Mouse (Mus musculus): ENCODE results near the gene Rxfp2. TPM values are rescaled to one million over a fixed set of nuclear protein-coding genes. Genes with fewer than 3 reads are reported as not detected.

Gene Rxfp2
- total RNA-seq, 2 experiments from 2014 or later, result not detected

DNA sequence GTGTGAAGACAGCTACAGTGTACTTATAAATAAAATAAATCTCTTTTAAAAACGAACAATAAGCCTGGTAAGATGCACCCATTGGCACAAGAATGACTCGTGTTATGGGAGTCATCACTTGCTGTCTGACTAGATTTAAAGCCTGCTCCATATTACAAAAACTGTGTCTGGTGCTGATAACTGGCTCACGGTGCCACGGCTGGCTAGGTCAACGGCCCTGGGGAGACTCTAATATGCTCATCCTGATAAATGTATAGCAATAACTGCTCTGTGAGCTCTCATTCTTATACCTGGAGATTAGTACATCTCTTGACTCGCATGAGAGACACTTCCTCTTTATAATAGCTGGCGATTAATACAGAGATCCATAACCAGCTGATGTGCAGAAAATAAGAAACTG is 87.9 kb downstream of the Rxfp2 start:
- intact Hi-C loops (cut with DNase I), result no loop called here
- DNase-seq, result no peak

DNA sequence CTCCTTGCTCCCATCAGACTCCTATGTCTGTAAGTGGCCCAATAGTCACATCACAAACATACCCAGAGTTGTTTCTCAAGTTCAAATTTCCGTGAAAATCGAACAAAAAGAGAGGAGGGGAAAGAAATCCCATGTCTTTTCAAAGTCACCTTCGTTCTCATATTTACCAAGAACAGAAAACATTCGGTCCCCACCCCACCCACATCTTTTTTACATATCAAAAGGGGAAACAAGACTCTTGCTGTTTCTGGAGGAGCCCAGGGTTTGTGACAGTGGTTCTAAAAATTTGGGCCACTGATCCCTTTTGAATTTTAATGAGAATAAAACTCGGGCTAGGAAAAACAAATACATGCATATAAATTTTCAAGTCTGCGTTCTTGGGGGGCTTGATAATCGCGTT is 92.8 kb downstream of the Rxfp2 start:
- no peak for DNase-seq
- intact Hi-C loops (cut with DNase I), result no loop called here

DNA sequence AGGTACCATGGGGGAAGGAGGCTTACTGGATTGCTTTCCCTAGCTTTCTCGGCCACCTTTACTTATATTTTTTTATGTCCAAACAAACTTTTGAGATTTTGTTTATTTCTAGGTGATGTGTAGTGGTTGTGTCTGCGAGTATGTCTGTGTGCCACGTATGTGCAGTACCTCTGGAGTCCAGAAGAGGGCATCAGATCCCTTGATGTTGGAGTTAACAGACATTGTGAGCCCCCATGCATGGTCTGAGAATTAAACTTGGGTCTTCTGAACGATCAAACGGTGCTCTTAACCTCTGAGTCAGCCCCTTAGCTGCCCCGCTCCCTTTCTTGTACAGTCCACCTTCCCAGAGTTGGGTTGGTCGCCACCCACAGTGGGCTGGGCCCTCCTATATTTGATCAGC is 95.5 kb downstream of the Rxfp2 start:
- intact Hi-C loops (cut with DNase I), result loop anchor here (2.0 kb wide), 1 partner anchor 43 kb away; no protein-coding TSS in a partner anchor

DNA sequence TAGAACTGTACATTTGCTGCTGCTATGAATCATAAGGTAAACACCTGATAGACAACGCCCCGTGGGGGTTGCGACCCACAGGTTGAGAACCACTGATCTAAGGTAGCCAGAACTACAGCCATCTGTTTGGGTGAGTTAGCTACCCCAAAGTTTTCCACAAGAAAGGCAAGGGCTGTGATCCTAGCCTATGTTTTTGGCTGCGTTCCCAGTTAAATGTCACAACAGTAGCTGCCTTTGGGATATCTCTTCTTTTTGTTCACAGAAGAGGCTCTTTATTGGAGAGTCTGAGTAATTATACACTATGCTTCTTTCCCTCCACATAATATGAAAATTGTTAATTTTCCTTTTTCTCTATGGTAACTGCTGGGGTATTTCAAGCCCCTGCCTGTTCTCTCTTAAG is 96.3 kb downstream of the Rxfp2 start:
- DNase-seq, result no peak
- intact Hi-C loops (cut with DNase I), result loop anchor here (2.0 kb wide), 1 partner anchor 42 kb away; no protein-coding TSS in a partner anchor

More for the DNA sequence above, 95.5 kb downstream of the Rxfp2 start:
- peak in 1 of 2 experiments; percentile 39 for DNase-seq

DNA sequence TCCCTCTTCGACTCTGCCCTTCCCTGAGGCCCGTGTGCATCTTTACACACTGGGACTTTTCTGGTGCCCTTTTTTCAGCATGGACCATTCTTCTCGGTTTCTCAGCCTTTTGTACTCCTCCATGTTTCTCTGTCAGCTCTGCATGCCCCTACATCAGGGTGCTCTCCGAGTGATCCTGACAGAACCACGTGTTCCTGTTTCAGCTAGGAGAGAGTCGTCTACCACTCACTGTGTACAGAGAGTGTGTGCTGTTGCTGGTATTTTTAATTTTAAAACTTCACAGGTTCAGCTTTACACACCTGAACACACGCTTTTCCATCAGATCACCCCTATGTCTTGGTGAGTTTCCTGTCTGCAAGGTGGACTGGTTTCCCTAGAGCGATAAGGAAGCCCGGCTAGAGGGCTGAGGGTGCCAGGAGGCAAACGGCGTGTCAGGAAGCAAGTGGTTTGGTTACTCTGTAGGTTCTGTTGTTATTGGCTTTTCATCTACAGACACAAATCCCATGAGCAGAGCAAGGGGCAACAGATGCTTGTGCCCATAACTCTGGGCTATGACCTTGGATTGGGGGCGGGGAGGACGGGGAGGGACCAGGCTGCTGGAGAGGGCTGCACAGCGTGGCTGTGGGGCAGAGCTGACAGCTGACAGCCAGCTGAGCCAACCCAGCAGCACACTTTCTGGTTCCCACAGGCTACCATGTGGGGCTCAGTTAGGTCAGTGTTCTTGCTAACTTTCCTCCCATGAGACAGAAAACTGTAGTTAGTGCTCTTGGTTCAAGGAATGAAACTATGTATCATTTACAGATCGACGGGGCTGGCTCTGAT is 97.0 kb downstream of the Rxfp2 start:
- peak; percentile 10 to 31 for DNase-seq

DNA sequence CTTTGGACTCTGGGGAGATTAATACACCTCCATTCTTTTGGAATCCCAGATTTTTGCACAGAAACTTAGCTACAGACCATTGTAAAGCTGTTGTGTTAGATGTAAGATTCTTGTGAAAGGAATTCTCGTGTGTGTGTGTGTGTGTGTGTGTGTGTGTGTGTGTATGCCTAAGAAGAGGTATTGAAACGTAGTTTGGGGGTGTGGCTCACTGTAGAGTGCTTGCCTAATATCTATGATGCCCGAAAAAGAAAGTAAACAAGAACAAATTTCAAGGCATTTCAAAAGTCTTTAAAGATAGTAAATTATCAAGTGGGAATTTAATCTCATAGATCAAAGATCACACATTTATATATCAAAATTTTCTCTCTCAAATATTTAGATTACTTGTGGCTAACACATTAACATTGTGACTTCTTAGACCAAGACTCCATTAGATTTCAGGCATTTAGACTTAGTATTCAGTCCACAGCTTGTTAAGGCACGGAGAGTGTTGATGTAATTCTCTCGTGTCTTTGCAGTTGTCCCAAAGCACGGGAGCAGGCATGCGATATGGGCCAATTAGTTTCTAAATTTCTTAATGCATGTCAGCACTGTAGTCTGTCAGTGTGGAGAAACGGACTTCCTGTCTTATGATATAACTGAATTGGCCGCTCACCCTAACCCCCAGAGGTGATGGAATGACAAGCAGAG is 97.9 kb downstream of the Rxfp2 start:
- no peak for DNase-seq
- intact Hi-C loops (cut with DNase I), result no loop called here

More for the DNA sequence above, 97.0 kb downstream of the Rxfp2 start:
- intact Hi-C loops (cut with DNase I), result loop anchor here (2.0 kb wide), 1 partner anchor 41 kb away; no protein-coding TSS in a partner anchor

DNA sequence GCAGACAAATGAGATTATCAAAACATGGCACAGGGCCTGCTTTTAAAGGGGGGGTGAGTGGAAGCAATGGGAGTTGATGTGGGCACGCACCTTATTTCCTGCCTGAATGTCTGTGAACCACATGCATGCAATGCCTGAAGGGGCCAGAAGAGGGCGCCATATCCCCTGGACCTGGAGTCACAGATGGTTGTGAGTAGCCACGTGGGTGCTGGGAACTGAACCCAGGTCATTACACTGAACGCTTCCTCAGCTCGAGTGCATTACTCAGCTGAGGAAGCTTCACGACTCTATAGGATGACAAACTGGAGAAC is 98.4 kb downstream of the Rxfp2 start:
- intact Hi-C loops (cut with DNase I), result no loop called here
- no peak for DNase-seq

DNA sequence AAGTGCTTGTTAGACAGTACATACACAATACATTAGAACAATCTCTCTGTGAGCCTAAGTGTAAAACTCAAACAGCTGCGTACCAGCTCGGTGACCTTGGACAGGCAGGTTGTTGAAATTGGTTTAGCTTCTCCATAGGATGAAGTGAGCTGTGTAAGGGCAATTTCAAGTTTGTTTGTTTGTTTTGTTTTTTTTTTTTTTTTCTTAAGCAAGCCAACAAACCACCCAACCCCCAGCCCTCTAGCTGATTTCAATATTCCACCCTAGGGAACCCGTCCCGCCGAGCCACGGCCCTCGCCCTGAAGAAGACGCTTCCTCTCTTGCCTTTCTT is 99.6 kb downstream of the Rxfp2 start:
- intact Hi-C loops (cut with DNase I), result no loop called here
- no peak for DNase-seq

DNA sequence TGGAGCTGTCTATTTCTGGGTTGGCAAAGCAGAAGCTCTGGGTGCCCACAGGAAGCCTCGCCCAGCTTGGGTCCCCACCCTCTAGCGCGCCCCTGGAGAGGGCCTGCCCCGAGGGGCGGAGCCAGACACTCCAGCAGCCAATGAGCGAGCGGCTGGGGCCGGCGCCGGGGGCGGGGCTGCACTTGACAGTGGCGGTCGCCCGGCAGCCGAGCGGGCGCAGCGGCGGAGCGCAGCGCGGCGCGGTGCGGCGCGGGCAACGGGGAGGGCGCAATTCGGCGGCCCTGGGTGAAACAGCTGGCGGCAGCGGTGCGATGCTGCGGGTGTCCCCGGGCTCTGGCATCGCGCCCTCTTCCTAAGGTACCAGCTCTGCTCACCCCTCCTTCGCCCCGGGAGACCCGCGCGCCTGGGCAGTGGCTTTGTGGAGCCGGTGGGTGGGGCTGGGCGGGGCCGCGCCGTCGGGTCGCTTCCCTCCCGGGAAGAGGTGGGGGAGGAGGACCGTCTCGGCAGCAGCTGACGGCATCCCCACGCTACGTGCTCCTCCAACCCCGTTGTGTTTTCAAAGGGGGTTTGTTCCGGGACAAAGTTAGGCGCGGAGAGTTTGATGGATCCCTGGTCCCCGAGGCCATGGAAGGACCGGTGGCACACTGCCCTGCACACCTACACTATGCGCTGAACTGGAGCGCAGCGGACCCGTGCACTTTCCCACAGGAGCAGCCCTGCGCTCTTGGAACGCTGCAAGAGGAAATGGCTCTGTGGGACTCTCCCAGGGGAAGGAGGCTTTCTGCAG is 100.2 kb downstream of the Rxfp2 start, which contains the start of gene Fry:
Gene Fry (plus strand): TSS at position 191 of the 787 bp plus-strand sequence.
- intact Hi-C loops (cut with DNase I), result no loop called here
- DNase-seq, result peak; percentile 96 to 97

DNA sequence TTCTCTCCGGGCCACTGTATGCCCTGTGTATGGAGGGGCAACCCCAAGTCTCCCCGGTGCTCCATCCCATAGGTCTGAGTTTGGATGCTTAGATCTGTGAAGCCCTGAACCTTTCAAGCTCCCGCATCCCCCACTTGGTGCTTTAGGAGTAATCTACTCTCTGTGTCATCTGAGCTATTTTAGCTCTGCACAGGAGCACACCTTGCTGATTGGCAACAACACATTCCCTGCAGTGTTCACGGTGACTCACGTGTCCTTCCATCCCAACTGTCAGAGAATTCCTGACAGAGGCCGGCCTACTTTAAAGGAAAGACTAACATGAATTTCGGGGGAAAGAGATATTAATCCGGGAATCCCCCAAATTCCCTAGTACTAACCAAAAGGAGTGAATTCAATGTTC is 102.2 kb downstream of the Rxfp2 start:
- intact Hi-C loops (cut with DNase I), result no loop called here
- no peak for DNase-seq

DNA sequence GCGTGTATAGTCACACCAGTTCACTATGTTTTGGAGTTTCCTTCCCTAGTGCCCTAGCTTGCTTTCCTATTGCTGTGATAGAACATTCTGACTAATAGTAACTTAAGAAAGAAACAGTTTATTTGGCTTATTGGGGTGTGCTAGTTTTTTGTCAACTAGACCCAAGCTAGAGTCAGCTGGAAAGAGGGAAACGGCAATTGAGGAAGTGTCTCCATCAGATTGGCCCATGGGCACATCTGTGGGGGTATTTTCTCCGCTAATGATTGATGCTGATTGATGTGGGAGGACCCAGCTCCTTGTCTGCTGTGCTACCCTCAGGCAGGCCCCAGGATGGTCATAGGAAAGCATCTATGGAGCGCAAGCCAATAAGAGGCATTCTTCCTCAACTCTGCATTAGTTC is 103.6 kb downstream of the Rxfp2 start:
- intact Hi-C loops (cut with DNase I), result no loop called here

DNA sequence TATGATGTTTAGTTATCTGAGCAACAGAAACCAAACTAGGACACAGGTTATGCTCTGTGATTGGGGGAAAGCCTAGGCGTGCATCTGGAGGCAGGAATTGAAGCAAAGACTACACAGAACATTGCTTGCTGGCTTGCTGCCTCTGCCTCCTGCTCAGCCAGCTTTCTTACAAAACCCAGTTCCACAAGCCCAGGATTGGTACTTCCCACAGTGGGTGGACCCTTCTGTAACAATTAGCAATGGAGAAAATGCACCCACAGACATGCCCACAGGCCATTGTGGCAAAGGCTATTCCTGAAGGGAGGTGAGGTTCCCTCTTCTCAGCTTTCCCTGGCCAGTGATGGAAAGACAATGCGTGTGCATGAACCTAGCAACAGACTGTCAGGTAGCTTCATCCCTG is 104.1 kb downstream of the Rxfp2 start:
- no peak for DNase-seq
- intact Hi-C loops (cut with DNase I), result no loop called here

More for the DNA sequence above, 103.6 kb downstream of the Rxfp2 start:
- DNase-seq, result no peak

DNA sequence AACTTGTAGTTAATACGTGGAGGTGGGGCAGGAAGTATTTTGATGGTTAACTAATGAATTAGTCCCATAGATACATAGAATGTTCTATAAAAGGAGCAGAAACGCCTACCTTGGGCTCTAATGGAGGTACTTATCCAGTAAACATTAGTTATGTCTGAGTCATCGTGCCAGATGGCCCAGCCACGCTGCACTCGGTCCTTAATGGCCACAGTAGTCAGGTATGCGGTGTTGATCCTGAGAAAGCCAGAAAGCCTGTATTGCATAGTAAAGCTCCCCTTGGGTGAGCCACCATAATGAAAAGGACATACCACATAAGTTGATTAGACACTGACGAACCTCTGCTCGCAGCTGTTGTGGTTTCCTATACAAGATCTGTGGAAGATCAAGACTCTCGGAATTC is 107.4 kb downstream of the Rxfp2 start:
- intact Hi-C loops (cut with DNase I), result no loop called here
- DNase-seq, result no peak

DNA sequence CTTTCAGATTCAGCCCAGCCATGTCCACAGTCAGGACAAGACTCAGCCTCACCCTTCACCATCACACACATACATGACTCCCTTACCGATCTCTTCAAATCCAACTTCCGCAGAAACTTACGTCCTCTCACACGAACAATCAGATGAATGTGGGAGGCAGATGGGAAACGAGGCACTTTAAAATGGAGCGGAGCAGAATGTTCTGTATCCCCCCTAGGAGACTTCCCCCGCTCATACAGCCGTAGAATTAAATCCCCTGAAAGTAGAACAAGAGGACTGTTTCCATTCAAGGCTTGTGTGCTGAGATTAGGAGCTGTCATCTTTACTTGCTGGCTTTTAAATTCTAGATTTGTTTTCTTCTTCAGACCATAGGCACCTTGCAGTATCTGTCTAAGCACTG is 110.0 kb downstream of the Rxfp2 start:
- DNase-seq, result no peak
- intact Hi-C loops (cut with DNase I), result no loop called here

DNA sequence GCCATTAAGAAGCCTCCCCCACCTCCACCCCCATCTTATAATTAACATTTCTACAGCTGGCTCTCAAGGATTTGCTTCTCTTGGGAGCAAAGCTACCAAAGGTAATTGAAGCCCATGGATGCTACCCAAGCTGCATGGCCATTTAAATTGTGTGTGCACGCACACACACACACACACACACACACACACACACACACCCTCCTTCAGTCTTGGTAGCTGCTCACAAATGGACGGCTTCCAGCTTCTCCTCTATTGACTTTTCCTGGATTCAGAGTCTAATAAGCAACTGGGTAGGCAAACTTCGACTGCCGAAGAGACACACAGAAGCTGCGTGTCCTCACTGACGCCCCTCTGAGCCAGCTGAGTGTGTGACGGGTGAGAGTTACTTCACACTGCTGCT is 111.7 kb downstream of the Rxfp2 start:
- intact Hi-C loops (cut with DNase I), result no loop called here
- no peak for DNase-seq

DNA sequence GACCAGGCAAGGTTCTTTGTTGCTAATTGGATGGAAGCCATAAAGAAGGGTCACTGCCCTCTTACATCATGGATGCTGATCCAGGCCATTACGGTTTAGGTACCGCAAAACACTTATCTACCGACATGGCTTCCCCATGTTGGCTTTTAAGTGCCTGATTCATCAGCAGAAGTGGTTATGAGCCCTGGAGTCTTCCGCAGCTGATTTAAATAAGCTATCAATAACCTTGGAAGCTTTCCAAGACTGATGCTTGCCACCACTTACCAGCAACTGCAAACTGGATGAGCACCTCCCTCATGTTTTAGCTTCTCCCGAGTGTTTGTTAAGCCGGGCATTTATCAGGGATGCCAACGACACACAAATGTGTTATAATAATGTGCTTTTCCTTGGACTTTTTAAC is 112.7 kb downstream of the Rxfp2 start:
- intact Hi-C loops (cut with DNase I), result no loop called here
- no peak for DNase-seq

Other genes starting within 250 kb of the Rxfp2 start
- gene Fry, start 100.0 kb downstream of the Rxfp2 start, total RNA-seq (2021), result 100 to 1,000 TPM; 150 to 174 TPM